In the genomic region with DNA sequence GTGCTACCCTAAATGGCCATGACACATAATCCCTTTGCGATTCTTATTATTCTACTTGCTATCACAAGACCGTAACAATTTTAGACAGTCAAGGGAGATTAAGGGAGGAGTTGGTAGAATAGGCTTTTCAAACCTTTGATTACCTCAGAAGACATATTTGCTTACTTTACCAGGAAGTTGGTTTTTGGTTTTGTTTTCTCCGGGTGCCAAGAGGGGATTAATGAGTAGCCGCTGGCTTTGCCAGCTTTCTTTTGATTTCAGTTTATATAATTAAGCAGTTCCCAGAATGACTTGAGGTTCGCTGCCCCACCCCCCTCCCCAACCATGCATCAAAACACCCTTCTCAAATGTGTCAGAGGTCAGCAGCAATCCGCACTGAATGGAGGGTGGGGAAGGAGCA, we compare ENCODE assay signal across 22 mouse cellular contexts. TPM values are rescaled to one million over a fixed set of nuclear protein-coding genes. Genes with fewer than 3 reads are reported as not detected.
A peak's percentile ranks its signal among the peaks of the same experiment; 100 is the strongest.
DNase-seq lines count a peak whose midpoint lies in the region; TF ChIP-seq lines count a peak whose summit lies in the region.
"Had no signal": no experiment of that assay in that cellular context is flagged by ENCODE, and none has a peak within 500 bp of the region (broad histone marks: within the 10 kb centered on the region; RNA-seq: fewer than 3 reads in every experiment).

No protein-coding gene starts in this region.

- no peak for TF ChIP-seq CTCF in kidney, adult 2 months (conservative IDR thresholded peaks at IDR 0.05; ENCODE audit: insufficient read depth, insufficient read length, low read depth, low read length)
- no peak for TF ChIP-seq CTCF in lung, adult 2 months (IDR thresholded peaks at IDR 0.05; ENCODE audit: insufficient read depth, low read length)

- H3K27me3 ChIP-seq in kidney, adult 2 months (replicated peaks; ENCODE audit: control insufficient read depth, insufficient read depth, low read length), result no peaks in the 10 kb centered on the region
- H3K27me3 ChIP-seq: CH12.LX; embryonic facial prominence, embryonic 12.5 days; forebrain, embryonic 13.5 days; forebrain, embryonic 15.5 days; Patski had no signal

- H3K36me3 ChIP-seq in kidney, adult 2 months (ENCODE audit: control insufficient read depth, insufficient read depth, low read length), result no peaks in the 10 kb centered on the region
- H3K36me3 ChIP-seq: embryonic facial prominence, embryonic 10.5 days; embryonic facial prominence, embryonic 12.5 days; forebrain, embryonic 15.5 days; G1E had no signal

- 54% methylated on average over 6 of the region's 6 CpGs for WGBS in kidney, adult 2 months
- WGBS in lung, adult 2 months, result 48% methylated on average over 6 of the region's 6 CpGs

- peaks cover 5% of the 10 kb centered on the region; the same call in 1 of the 2 replicates for H3K4me1 ChIP-seq in kidney, adult 2 months (ENCODE audit: control insufficient read depth, insufficient read depth, low read length)
- peaks cover 12% of the 10 kb centered on the region for H3K4me1 ChIP-seq in lung, adult 2 months (ENCODE audit: control insufficient read depth, insufficient read depth, low read length)
- H3K4me1 ChIP-seq: embryonic facial prominence, embryonic 10.5 days; embryonic facial prominence, embryonic 12.5 days; forebrain, embryonic 13.5 days; forebrain, embryonic 15.5 days had no signal

- peak; percentile 42 for DNase-seq in kidney, adult 2 months
- DNase-seq in kidney, adult 9 months, result no peak
- DNase-seq in lung, postnatal 10 days, result peak; percentile 33
- DNase-seq in lung, adult 2 months, result no peak
- DNase-seq in lung, postnatal 36 days, result peak; percentile 75
- DNase-seq: adrenal gland, adult 8-10 months; adrenal gland, postnatal 14 days; adrenal gland, postnatal 36 days; B cell, adult 2 months; cerebellum, adult 11-12 months; cerebellum, adult 2 months; cerebellum, adult 9-10 months; cerebellum, postnatal 10 days; cerebellum, postnatal 25 days had no signal

- H3K27ac ChIP-seq in kidney, adult 2 months (ENCODE audit: insufficient read depth, low read depth, low read length), result no peak overlapping the region
- H3K27ac ChIP-seq: embryonic facial prominence, embryonic 10.5 days; embryonic facial prominence, embryonic 12.5 days; forebrain, embryonic 13.5 days; forebrain, embryonic 15.5 days had no signal

- no peak overlapping the region for H3K4me3 ChIP-seq in kidney, adult 2 months (ENCODE audit: insufficient read depth, low read depth, low read length)
- no peak overlapping the region for H3K4me3 ChIP-seq in lung, adult 2 months (replicated peaks; ENCODE audit: extremely low read depth, low read depth, low read length)
- H3K4me3 ChIP-seq: embryonic facial prominence, embryonic 10.5 days; embryonic facial prominence, embryonic 12.5 days; forebrain, embryonic 13.5 days; forebrain, embryonic 15.5 days had no signal

- TF ChIP-seq POLR2A in kidney, adult 2 months (IDR thresholded peaks at IDR 0.05; ENCODE audit: low read depth, low read length), result no peak
- no peak for TF ChIP-seq POLR2A in lung, adult 2 months (IDR thresholded peaks at IDR 0.05; ENCODE audit: borderline replicate concordance, extremely low read depth, low read depth, low read length)

RNA-seq across cellular contexts. Expression of a gene that starts 47.0 kb away (rescaled TPM):
- 0.08 and 0.13 TPM in 2 replicates for polyA plus RNA-seq in kidney, adult 2 months (2012; rRNA removed)
- polyA plus RNA-seq in lung, adult 2 months (2012; rRNA removed), result 0.30 and 0.37 TPM in 2 replicates
- polyA plus RNA-seq: cerebellum, adult 2 months; cortical plate, adult 2 months; G1E; Patski had no signal

Comparison
In these comparisons a context has a peak if more than half of its experiments do, and no peak if none do; other contexts are left out.
1. DNase-seq: peak in kidney, adult 2 months (single experiment), lung, postnatal 10 days (single experiment) and lung, postnatal 36 days (single experiment); none in kidney, adult 9 months (single experiment) and lung, adult 2 months (single experiment).